Mouse (Mus musculus) hindbrain, embryonic 10.5 days (tissue): ENCODE results near the gene Npr2. TPM values are rescaled to one million over a fixed set of nuclear protein-coding genes. Genes with fewer than 3 reads are reported as not detected.

ENCODE experiments used
- DNase-seq: peaks from one replicate; pipeline ENCODE4 v3.0.0-alpha.2; 2017; ENCODE audit warnings: low spot score
- H3K27ac ChIP-seq: fragments of 300-500 bp; sonication (generic); 2 replicates; pipeline ENCODE4 v1.5.1; 2016; ENCODE audit warnings: mild to moderate bottlenecking, moderate library complexity
- H3K27me3 ChIP-seq: fragments of 300-500 bp; sonication (generic); 2 replicates; pipeline ENCODE4 v1.6.1; 2016; ENCODE audit warnings: mild to moderate bottlenecking; ENCODE audit not compliant: poor library complexity, insufficient read depth, severe bottlenecking
- H3K36me3 ChIP-seq: fragments of 300-500 bp; sonication (generic); 2 replicates; pipeline ENCODE4 v1.6.1; 2016; ENCODE audit warnings: mild to moderate bottlenecking, moderate library complexity
- H3K4me1 ChIP-seq: fragments of 300-500 bp; sonication (generic); replicated peaks from 2 replicates; pipeline ENCODE4 v1.6.1; 2016; ENCODE audit warnings: mild to moderate bottlenecking
- H3K4me3 ChIP-seq: fragments of 300-500 bp; sonication (generic); 2 replicates; pipeline ENCODE4 v1.5.1; 2016; ENCODE audit warnings: mild to moderate bottlenecking, moderate library complexity
- H3K9me3 ChIP-seq: fragments of 300-500 bp; sonication (generic); 2 replicates; pipeline ENCODE4 v1.6.1; 2016; ENCODE audit warnings: mild to moderate bottlenecking, moderate library complexity
- WGBS: fragments of 180-500 bp; shearing (Covaris S2); methylation state at CpG from one replicate; pipeline ENCODE4 v1.1.7; 2016; 5-methylcytosine and 5-hydroxymethylcytosine counted together
- polyA plus RNA-seq: library from polyadenylated mRNA; unstranded; fragments of >200 nt; fragmentation: Nextera tagmentation; extraction: Ambion mirVana; gene quantifications from 2 replicates; pipeline ENCODE4 v1.2.1, GENCODE M21; 2016

The Npr2 gene
- polyA plus RNA-seq, 1 experiment from 2014 or later: 22.4 TPM

DNA sequence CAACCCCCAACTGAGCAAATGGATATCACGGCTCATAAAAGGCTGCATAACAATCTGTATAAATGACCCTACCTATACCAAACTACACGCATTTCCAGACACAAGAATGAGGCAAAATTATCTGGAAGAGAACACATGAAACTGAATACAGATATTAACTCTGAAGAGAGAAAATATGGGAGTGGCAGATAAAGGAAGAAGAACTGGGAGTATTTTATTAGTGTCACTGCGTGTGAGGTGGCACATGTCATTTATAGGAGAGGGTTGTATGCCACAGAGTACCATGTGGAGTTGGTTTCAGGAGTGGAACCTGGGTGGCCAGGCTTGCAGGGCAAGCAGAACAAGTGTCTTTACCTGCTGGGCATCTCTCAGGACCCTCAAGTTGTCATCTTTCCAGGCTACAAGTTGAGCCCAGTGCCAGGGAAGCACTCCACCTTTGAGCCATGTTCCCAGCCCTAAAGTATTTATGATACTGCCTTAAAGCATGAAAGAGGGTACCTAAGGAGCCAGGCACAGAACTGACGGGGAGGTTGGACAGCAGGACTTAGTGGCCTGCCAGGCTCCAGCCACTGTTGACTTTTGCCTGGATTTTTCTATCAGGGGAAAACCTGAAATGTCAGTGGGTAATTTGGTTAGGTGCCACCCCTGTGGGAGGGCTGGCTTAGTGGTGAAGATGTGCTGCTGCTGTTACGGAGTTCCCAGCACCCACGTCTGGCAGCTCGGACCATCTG is 32.9 kb upstream of the Npr2 start:
- Histone ChIP-seq H3K36me3 (no peaks in the 10 kb centered on the region), H3K27ac (no peak overlapping the region), H3K9me3 (no peaks in the 10 kb centered on the region), H3K4me1 (no peaks in the 10 kb centered on the region), H3K27me3 (no peaks in the 10 kb centered on the region), H3K4me3 (no peak overlapping the region)
- no peak for DNase-seq
- WGBS: 84% methylated on average over 7 of the region's 7 CpGs

DNA sequence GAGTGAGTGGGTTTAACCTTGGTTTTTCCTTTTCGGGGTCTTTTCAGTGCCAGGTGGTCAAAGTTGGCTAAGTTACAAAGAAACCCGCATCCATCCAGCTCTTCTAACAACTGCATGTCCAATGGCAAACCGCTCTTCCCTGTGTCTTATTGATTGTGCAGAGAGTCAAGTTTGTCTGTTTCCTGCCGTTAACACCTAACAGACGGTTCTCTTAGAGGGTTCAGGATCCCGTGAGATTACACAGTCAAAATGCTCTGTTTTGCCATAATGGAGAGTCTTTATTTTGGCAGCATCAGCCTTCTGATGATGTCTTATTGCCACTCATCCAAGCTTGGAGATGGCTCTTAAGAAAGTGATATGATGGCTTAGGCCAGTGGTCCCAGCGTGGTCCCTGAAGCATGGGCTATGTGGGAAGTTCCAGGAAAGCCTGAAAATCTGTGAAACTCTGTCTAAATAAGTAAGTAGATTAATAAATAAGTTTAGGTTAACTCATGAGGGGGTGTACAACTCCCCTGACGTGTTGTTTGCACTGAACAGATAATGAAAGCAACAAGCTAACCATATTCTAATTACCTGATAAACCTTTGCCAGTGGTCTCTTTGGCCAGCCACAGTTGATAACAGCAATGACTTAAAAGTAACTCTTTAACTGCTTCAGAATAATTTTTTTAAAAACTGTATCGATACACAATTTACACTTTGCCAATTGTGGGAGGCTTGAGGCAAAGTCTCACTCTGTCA is 31.4 kb upstream of the Npr2 start:
- no peaks in the 10 kb centered on the region for H3K4me1 ChIP-seq
- H3K27ac ChIP-seq: no peak overlapping the region
- DNase-seq: no peak
- no peak overlapping the region for H3K4me3 ChIP-seq
- WGBS: 85% methylated on average over 9 of the region's 9 CpGs
- H3K9me3 ChIP-seq: no peaks in the 10 kb centered on the region
- H3K36me3 ChIP-seq: no peaks in the 10 kb centered on the region
- H3K27me3 ChIP-seq: no peaks in the 10 kb centered on the region

DNA sequence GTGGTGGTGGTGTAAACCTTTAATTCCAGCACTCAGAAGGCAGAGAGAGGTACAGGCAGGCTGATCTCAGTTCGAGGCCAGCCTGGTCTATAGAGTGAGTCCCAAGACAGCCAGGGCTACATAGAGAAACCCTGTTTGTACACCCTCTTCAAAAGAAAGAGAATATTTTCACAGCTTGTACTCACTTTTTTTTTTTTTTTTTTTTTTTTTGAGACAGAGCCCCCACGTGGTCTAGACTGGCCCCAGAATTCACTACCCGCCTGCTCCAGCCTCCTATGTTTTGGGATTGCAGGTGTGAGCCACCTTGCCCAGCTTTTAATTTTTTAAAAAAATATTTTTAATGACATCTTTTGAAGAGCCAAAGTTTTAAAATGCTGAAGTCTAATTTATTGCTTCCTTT is 27.6 kb upstream of the Npr2 start:
- no peak for DNase-seq
- H3K36me3 ChIP-seq: no peaks in the 10 kb centered on the region
- no peaks in the 10 kb centered on the region for H3K27me3 ChIP-seq
- H3K9me3 ChIP-seq: no peaks in the 10 kb centered on the region
- WGBS: 71% methylated on average over 3 of the region's 3 CpGs
- no peak overlapping the region for H3K4me3 ChIP-seq
- H3K4me1 ChIP-seq: no peaks in the 10 kb centered on the region
- no peak overlapping the region for H3K27ac ChIP-seq

DNA sequence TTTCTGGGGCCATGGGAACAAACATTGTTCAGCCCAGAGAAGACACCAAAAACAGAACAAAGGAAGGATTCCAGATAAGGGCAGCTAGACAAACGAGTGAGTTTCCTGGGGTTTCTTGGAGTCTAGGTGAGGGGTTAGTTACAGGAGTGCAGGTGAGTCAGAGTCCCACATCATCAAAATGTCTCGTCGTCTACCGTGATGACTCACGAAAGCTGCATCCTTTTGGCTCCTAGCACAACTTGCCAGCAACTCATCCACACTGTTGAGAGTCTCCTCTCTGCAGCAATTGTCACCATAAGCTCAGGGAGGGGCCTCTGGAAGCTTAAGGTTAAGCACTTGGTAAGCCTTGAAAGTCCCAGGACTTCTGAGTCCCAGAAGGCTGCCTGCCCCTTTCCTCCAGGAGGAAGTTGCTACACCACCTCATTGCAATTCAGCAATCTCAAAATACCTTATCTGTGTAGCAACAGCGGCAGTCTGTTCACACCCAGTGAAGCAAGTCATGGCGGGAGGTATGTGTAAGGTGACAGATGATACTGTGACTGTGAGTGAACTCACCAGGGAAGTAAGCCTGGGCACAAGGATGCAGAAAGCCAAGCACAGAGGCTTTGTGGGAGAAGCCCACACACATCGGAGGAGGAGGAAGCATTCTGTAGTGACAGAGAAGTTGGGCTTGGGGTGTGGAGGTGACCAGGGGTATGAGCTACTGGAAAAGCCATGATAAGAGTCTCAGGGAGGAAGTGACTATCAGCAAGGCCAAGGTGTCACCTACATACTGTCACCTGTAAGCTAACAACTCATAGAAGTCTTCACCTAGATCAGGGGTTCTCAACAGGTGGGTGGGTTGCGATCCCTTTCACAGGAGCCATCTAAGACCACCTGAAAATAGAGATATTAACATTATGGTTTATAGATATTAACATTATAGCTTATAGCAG is 26.7 kb upstream of the Npr2 start:
- DNase-seq: no peak
- Histone ChIP-seq H3K36me3 (no peaks in the 10 kb centered on the region), H3K9me3 (no peaks in the 10 kb centered on the region), H3K4me3 (no peak overlapping the region), H3K27me3 (no peaks in the 10 kb centered on the region), H3K27ac (no peak overlapping the region), H3K4me1 (no peaks in the 10 kb centered on the region)
- WGBS: 79% methylated on average over 9 of the region's 9 CpGs

DNA sequence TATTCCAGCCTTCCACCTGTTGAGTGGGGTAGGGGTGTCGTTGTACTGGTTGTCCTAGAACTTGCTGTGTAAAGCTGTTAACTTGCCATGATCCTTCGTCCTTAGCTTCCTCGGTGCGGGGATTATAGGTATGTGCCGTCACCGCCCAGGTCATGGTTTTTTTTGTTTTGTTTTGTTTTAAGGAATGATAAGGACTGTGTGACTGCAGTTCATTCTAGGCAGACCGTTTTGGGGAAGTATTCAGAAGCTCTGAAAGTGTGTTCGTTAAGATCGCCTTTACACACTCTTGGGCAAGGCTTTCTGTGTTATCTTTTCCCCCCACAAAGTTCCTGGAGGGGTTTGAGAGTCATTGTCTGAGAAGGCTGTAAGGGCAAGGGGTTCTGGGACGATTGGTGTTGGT is 19.2 kb upstream of the Npr2 start:
- WGBS: 74% methylated on average over 10 of the region's 10 CpGs
- no peaks in the 10 kb centered on the region for H3K36me3 ChIP-seq
- H3K27me3 ChIP-seq: no peaks in the 10 kb centered on the region
- no peaks in the 10 kb centered on the region for H3K9me3 ChIP-seq
- no peak for DNase-seq
- no peak overlapping the region for H3K27ac ChIP-seq
- no peak overlapping the region for H3K4me3 ChIP-seq
- H3K4me1 ChIP-seq: no peaks in the 10 kb centered on the region

DNA sequence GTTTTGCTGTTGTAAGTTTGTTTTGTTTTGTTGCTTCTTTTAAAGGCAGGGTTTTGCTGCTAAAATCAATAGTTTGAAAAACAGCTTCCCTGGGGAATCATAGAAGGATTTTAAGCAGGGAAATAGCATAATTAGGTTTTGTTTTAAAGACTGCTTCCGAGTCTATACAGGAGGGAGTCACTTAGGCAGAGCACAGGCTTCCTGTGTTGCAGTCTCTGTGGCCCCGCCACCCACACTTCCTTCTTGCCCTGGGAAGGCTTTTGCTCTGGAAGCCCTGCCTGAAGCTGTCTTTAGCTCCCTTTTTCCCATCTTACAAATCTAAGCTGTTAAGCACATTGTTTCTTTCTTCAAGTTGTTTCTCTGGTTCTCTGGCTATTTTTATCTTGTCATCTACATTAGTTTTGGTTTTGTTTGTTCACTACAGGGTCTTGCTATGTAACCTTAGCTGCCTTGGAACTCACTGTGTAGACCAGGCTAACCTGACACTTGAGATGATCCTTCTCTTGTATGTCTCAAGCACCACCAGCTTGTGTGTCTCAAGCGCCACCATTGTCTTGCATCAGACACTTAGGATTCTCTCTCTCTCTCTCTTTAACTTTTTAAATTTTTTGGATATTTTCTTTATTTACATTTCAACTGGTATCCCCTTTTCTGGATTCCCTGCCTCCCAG is 18.5 kb upstream of the Npr2 start:
- no peak for DNase-seq

DNA sequence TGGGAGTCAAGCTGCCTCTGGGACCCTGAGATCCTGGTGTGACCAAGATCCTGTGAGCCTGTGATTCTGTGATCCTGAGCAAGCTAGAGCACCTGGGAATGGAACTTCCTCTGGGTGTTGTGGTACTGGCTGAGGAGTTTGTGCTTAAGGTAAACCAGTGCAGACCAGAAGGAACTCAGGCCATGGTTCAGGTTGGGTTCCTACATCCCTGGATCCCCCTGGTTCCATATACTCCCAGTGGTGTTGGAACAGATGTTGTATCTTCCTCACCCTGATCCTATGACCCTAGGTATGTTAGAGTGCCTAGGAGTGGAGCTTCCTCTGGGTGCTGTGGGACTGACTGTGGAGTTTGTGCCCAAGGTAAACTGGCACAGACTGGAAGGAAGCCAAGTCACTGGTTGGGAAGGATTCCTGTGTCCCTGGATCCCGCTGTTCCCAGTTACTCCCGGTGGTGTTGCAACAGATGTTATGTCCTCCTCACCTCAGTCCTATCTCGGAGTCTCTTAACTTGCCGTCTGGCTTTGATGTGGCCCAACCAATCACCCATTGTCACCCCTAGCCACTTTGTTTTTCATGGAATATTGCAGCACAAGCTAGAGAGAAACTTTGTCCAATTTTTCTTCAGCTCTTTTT is 11.5 kb upstream of the Npr2 start:
- no peaks in the 10 kb centered on the region for H3K27me3 ChIP-seq
- WGBS: 84% methylated on average over 4 of the region's 4 CpGs
- DNase-seq: no peak

More for the DNA sequence above, 18.5 kb upstream of the Npr2 start:
- no peaks in the 10 kb centered on the region for H3K27me3 ChIP-seq
- H3K27ac ChIP-seq: no peak overlapping the region
- WGBS: 72% methylated on average over 3 of the region's 3 CpGs
- H3K4me1 ChIP-seq: no peaks in the 10 kb centered on the region
- H3K4me3 ChIP-seq: no peak overlapping the region
- no peaks in the 10 kb centered on the region for H3K36me3 ChIP-seq
- no peaks in the 10 kb centered on the region for H3K9me3 ChIP-seq

DNA sequence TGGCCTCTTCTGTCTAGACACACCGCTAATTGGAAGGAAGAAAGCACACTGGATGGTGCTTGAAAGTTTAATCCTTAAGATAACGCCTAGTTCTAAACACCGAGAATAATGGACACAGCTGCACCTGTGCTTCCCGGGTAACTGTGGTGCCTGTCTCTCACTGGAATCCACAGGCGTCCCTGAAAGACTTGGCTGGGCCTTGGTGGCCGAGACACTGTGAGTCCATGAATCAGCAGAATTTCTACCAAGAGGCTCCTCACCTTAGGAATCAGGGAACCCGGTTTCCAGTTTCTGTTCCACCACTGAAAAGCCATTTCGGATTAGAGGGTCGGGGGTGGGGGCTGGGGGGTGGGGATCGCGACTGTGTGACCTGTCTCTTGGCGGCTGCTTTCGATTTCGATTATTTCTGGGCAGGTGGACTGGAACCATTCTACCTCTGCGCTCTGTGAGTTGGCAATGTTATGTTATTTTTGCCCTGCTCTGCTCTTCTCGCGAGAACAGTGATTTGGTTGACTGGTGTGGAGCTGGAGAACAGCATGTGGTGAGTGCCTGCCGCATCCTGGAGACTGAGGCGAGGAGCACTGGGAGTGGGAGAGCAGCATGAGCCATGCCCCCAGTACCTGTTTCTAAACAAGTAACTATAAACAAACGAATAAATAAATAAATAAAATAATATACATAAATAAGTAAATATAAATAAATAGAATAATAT is 2.5 kb upstream of the Npr2 start:
- Histone ChIP-seq H3K4me1 (peaks cover 45% of the 10 kb centered on the region), H3K27me3 (peaks cover 25% of the 10 kb centered on the region), H3K27ac (no peak overlapping the region), H3K9me3 (peaks cover 24% of the 10 kb centered on the region), H3K4me3 (no peak overlapping the region), H3K36me3 (no peaks in the 10 kb centered on the region)
- peak; percentile 29 for DNase-seq
- 44% methylated on average over 20 of the region's 20 CpGs for WGBS

More for the DNA sequence above, 11.5 kb upstream of the Npr2 start:
- H3K27ac ChIP-seq: no peak overlapping the region
- peaks cover 15% of the 10 kb centered on the region for H3K9me3 ChIP-seq
- H3K4me3 ChIP-seq: no peak overlapping the region
- no peaks in the 10 kb centered on the region for H3K36me3 ChIP-seq
- no peaks in the 10 kb centered on the region for H3K4me1 ChIP-seq

DNA sequence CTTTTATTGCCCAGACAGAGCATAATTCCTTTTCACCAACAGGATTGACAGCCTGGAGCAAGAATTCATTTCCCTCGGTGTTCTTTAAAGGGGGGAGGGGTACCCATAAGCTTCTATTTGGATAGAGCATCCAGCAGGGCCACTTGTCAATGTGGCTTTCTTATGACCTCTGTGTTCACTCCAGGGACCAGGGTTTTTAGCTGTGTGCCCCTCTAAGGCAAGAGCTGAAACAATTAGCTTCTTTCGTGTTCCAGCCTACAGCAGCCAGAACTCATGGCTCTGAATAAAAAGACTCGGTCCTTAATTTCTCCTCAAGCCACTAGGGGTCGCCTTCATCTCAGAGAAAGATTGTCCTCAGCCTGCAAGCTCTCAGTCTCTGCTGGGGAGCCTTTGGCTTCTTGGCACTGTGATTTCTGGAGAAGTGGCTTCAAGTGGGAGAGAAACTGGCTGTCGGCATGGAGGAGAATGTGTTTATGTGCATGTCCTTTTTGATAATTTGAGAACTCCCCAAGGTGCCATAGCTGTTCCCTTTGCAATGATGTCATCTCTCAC is 1.6 kb upstream of the Npr2 start:
- Histone ChIP-seq H3K27me3 (peaks cover 28% of the 10 kb centered on the region), H3K36me3 (no peaks in the 10 kb centered on the region), H3K9me3 (peaks cover 16% of the 10 kb centered on the region), H3K27ac (peak overlapping the region; percentile 95), H3K4me3 (peak overlapping the region; percentile 75; the same call in 1 of the 2 replicates), H3K4me1 (peaks cover 49% of the 10 kb centered on the region)
- DNase-seq: peak; percentile 80
- 5% methylated on average over 5 of the region's 5 CpGs for WGBS

DNA sequence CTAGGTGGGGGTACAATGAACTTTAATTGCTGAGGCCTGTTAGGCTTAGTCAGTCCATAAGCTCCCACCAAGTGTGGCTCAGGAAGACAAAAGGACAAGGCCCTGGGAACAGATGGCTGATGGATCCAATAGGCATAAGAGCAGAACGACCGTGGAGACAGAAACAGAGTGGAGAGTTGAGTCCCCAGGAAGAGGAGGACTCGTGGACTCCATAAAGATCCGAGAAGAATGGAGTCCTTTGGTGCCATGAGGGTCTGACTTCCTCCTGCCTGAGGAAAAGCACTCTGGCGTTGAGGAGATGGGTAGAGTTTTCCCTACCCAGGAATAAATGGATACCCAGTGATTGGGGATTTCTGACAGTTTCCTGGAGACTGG is 1.1 kb upstream of the Npr2 start:
- peak; percentile 48 for DNase-seq
- Histone ChIP-seq H3K27me3 (peaks cover 28% of the 10 kb centered on the region), H3K4me3 (peak overlapping the region; percentile 75), H3K4me1 (peaks cover 49% of the 10 kb centered on the region), H3K27ac (peak overlapping the region; percentile 95), H3K9me3 (peaks cover 11% of the 10 kb centered on the region), H3K36me3 (no peaks in the 10 kb centered on the region)
- 22% methylated on average over 5 of the region's 5 CpGs for WGBS
